Mouse (Mus musculus) heart, embryonic 14.5 days (tissue): ENCODE measurements around the gene Zfp36l1. TPM values are rescaled to one million over a fixed set of nuclear protein-coding genes. Genes with fewer than 3 reads are reported as not detected.

Experiments used
- polyA plus RNA-seq: library from polyadenylated mRNA; unstranded; fragments of >200 nt; fragmentation: Nextera tagmentation; extraction: Ambion mirVana; gene quantifications from 2 replicates; pipeline ENCODE4 v1.2.1, GENCODE M21; 2014

Gene Zfp36l1
- polyA plus RNA-seq, 1 experiment from 2014 or later, result 125 TPM

Other genes with a start within 250 kb of the Zfp36l1 start
- 38.7 and 42.7 TPM in 2 replicates for gene Actn1, start 147.4 kb upstream of the Zfp36l1 start, polyA plus RNA-seq